Mouse (Mus musculus) retina, postnatal 7 days (tissue): Measurements from ENCODE around the gene Det1.

Experiments
- DNase-seq: peaks from one replicate; pipeline ENCODE4 v3.0.0-alpha.2; 2012; ENCODE audit warnings: low read depth, low spot score

Gene Det1

GRCm38 (mm10) chr7:78782639-78783581 is 64.2 kb downstream of the Det1 start, which contains the start of the genes Mrps11 and Mrpl46:
TSS of gene Mrps11 (plus strand) at chr7:78783119.
TSS of gene Mrpl46 (minus strand) at chr7:78783531.
- peak; percentile 85 for DNase-seq

DNA sequence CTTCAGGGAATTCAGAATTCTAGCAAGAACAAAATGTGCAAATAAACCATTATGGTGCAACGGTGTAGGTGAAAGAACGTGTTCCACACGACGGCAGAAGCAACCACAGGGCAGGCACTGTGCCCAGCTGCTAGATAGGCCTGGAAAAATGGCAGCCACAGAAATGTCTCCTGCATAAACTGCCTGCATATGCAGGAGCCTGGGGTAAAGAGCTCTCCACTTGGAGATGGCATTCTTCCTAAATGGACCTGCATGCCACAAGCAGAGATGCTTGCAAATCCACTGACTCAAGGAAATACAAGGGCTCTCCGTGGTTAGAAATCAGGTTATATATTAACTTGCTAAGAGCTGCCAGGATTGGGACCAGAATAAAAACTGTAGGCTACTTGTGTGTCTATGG is 68.3 kb downstream of the Det1 start:
- DNase-seq = no peak
